Mouse (Mus musculus): Measurements from ENCODE around the gene H13.

DNA sequence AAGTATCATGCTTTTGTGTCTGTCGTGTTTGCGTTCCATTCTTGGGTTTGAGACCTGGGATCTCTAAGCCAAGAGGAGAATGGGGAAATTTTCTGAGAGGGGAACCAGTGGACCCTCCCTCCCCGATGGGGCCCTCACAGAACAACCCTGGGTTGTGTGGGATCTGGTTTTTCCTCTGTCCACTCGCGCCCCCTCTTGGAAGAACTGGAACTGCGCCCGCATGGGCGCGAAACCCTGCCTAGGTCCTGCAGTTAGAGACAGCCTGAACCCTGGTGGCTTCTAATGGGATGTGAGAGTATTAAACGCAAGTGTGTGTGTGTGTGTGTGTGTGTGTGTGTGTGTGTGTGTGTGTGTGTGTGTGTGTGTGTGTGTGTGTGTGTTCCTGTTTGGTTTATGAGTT, 73.2 kb downstream of the H13 start:
- TF ChIP-seq POLR2A (IDR thresholded peaks at IDR 0.05; ENCODE audit: insufficient read depth, low read length) = no peak
- peak; percentile 72 for TF ChIP-seq CTCF (IDR thresholded peaks at IDR 0.05; ENCODE audit: low read depth, low read length)

All from ES-Bruce4 (cell line).